Comparison of ENCODE assay signal across 9 mouse cellular contexts in genomic region chr11:6261434-6262082, GRCm38 (mm10). TPM values are rescaled to one million over a fixed set of nuclear protein-coding genes. Genes with fewer than 3 reads are reported as not detected.
DNase-seq lines count a peak whose midpoint lies in the region; ATAC-seq and TF ChIP-seq lines count a peak whose summit lies in the region.
"Had no signal": no experiment of that assay in that cellular context is flagged by ENCODE, and none has a peak within 500 bp of the region (broad histone marks: within the 10 kb centered on the region; RNA-seq: fewer than 3 reads in every experiment).

No protein-coding gene starts in this region.

- peak; percentile 97 for TF ChIP-seq CTCF in brain, embryonic 14.5 days (IDR thresholded peaks at IDR 0.05; ENCODE audit: borderline replicate concordance, extremely low read depth, insufficient read depth, insufficient read length)

- peaks cover 93% of the 10 kb centered on the region for H3K36me3 ChIP-seq in kidney, embryonic 15.5 days
- H3K36me3 ChIP-seq in hindbrain, embryonic 14.5 days (replicated peaks; ENCODE audit: control insufficient read depth, insufficient read depth): peaks cover 91% of the 10 kb centered on the region
- peaks cover 91% of the 10 kb centered on the region for H3K36me3 ChIP-seq in limb, embryonic 14.5 days (ENCODE audit: control insufficient read depth, insufficient read depth, low read length)
- peaks cover 60% of the 10 kb centered on the region for H3K36me3 ChIP-seq in midbrain, embryonic 16.5 days (ENCODE audit: control insufficient read depth, insufficient read depth, low read length)

- H3K4me1 ChIP-seq in kidney, embryonic 15.5 days: peaks cover 4% of the 10 kb centered on the region
- peaks cover 4% of the 10 kb centered on the region; the same call in 1 of the 2 replicates for H3K4me1 ChIP-seq in hindbrain, embryonic 14.5 days (replicated peaks; ENCODE audit: control insufficient read depth, insufficient read depth, low read length)
- peaks cover 1% of the 10 kb centered on the region for H3K4me1 ChIP-seq in limb, embryonic 14.5 days (ENCODE audit: control insufficient read depth, insufficient read depth, low read length)
- peaks cover 5% of the 10 kb centered on the region for H3K4me1 ChIP-seq in midbrain, embryonic 16.5 days (ENCODE audit: control insufficient read depth, insufficient read depth, low read length)

- DNase-seq in kidney, adult 8-10 months: peak; percentile 39 to 76
- DNase-seq in brain, embryonic 14.5 days (ENCODE audit: low read depth): peak; percentile 86
- DNase-seq in hindbrain, embryonic 14.5 days (ENCODE audit: low spot score): peak; percentile 86
- peak; percentile 85 for DNase-seq in limb, embryonic 14.5 days (ENCODE audit: low spot score)
- peak; percentile 51 to 64 for DNase-seq in spleen, postnatal 14 days (ENCODE audit: low spot score in 2 of 2)

- H3K27me3 ChIP-seq in kidney, embryonic 15.5 days: no peaks in the 10 kb centered on the region
- no peaks in the 10 kb centered on the region for H3K27me3 ChIP-seq in hindbrain, embryonic 14.5 days (ENCODE audit: control insufficient read depth, insufficient read depth, low read length)
- no peaks in the 10 kb centered on the region for H3K27me3 ChIP-seq in limb, embryonic 14.5 days (ENCODE audit: control insufficient read depth, insufficient read depth, low read length)
- H3K27me3 ChIP-seq in midbrain, embryonic 16.5 days (ENCODE audit: control insufficient read depth, insufficient read depth, low read depth, low read length): no peaks in the 10 kb centered on the region
- H3K27me3 ChIP-seq: embryonic facial prominence, embryonic 13.5 days had no signal

- no peak overlapping the region for H3K27ac ChIP-seq in kidney, embryonic 15.5 days
- H3K27ac ChIP-seq in hindbrain, embryonic 14.5 days: no peak overlapping the region
- no peak overlapping the region for H3K27ac ChIP-seq in limb, embryonic 14.5 days (replicated peaks; ENCODE audit: low read depth, low read length)
- no peak overlapping the region for H3K27ac ChIP-seq in midbrain, embryonic 16.5 days (ENCODE audit: low read length)
- H3K27ac ChIP-seq: embryonic facial prominence, embryonic 13.5 days had no signal

- no peak overlapping the region for H3K4me3 ChIP-seq in kidney, embryonic 15.5 days (replicated peaks)
- no peak overlapping the region for H3K4me3 ChIP-seq in hindbrain, embryonic 14.5 days (replicated peaks; ENCODE audit: low read length)
- H3K4me3 ChIP-seq in limb, embryonic 14.5 days (replicated peaks; ENCODE audit: low read length): no peak overlapping the region
- H3K4me3 ChIP-seq in midbrain, embryonic 16.5 days (ENCODE audit: low read depth, low read length): no peak overlapping the region
- H3K4me3 ChIP-seq: embryonic facial prominence, embryonic 13.5 days had no signal

- ATAC-seq in kidney, embryonic 15.5 days (replicated peaks; ENCODE audit: low FRiP score): no peak
- ATAC-seq in erythroid progenitor cell, adult 5-6 weeks (replicated peaks; ENCODE audit: low FRiP score, poor library complexity, severe bottlenecking): peak; percentile 74
- ATAC-seq in hindbrain, embryonic 14.5 days (ENCODE audit: low FRiP score): peak; percentile 41; the same call in 1 of the 2 replicates
- no peak for ATAC-seq in limb, embryonic 14.5 days (ENCODE audit: low FRiP score, low read depth)
- peak; percentile 25; the same call in 1 of the 2 replicates for ATAC-seq in midbrain, embryonic 16.5 days

- no peak overlapping the region for H3K9ac ChIP-seq in kidney, embryonic 15.5 days
- H3K9ac ChIP-seq in hindbrain, embryonic 14.5 days: no peak overlapping the region
- no peak overlapping the region for H3K9ac ChIP-seq in limb, embryonic 14.5 days (ENCODE audit: low read depth, low read length, severe bottlenecking)
- H3K9ac ChIP-seq in midbrain, embryonic 16.5 days (ENCODE audit: low read depth, low read length): no peak overlapping the region
- H3K9ac ChIP-seq: embryonic facial prominence, embryonic 13.5 days had no signal

- WGBS in kidney, embryonic 15.5 days: 79% methylated on average over 10 of the region's 10 CpGs
- WGBS in hindbrain, embryonic 14.5 days: 80% methylated on average over 10 of the region's 10 CpGs
- 85% methylated on average over 10 of the region's 10 CpGs for WGBS in limb, embryonic 14.5 days
- whole genome bisulfite sequencing in midbrain, embryonic 16.5 days: 75% methylated on average over 10 of the region's 10 CpGs

- no peaks in the 10 kb centered on the region for H3K9me3 ChIP-seq in kidney, embryonic 15.5 days (replicated peaks)
- H3K9me3 ChIP-seq in hindbrain, embryonic 14.5 days (ENCODE audit: control insufficient read depth, low read length): no peaks in the 10 kb centered on the region
- H3K9me3 ChIP-seq in limb, embryonic 14.5 days (ENCODE audit: control insufficient read depth, low read length): no peaks in the 10 kb centered on the region
- no peaks in the 10 kb centered on the region for H3K9me3 ChIP-seq in midbrain, embryonic 16.5 days (replicated peaks; ENCODE audit: control insufficient read depth, low read length, poor library complexity, severe bottlenecking)
- H3K9me3 ChIP-seq: embryonic facial prominence, embryonic 13.5 days had no signal

- no peak for TF ChIP-seq POLR2A in brain, embryonic 14.5 days (IDR thresholded peaks at IDR 0.05; ENCODE audit: borderline replicate concordance, extremely low read depth, insufficient read depth, insufficient read length, poor library complexity, severe bottlenecking)
- no peak for TF ChIP-seq POLR2A in limb, embryonic 14.5 days (IDR thresholded peaks at IDR 0.05; ENCODE audit: borderline replicate concordance, extremely low read depth, insufficient read depth, insufficient read length)

- H3K4me2 ChIP-seq in kidney, embryonic 15.5 days: no peak overlapping the region
- H3K4me2 ChIP-seq in hindbrain, embryonic 14.5 days (replicated peaks): no peak overlapping the region
- H3K4me2 ChIP-seq in limb, embryonic 14.5 days (replicated peaks; ENCODE audit: low read depth, low read length, severe bottlenecking): no peak overlapping the region
- H3K4me2 ChIP-seq in midbrain, embryonic 16.5 days (ENCODE audit: low read length): no peak overlapping the region
- H3K4me2 ChIP-seq: embryonic facial prominence, embryonic 13.5 days had no signal

RNA-seq across cellular contexts. Expression of gene Ddx56, which starts 6.0 kb away (rescaled TPM):
- polyA plus RNA-seq in kidney, embryonic 15.5 days (2015; fragmentation: Nextera tagmentation; extraction: Ambion mirVana): 93.1 and 101 TPM in 2 replicates
- 47.5 and 60.2 TPM in 2 replicates for polyA plus RNA-seq in brain, embryonic 14.5 days (2012; rRNA removed)
- total RNA-seq in erythroid progenitor cell, adult 5-6 weeks (2015; ENCODE audit: low replicate concordance): 8.4 and 11.2 TPM in 2 replicates
- 3.2 and 6.4 TPM in 2 replicates for total RNA-seq in erythroid progenitor cell, adult 5-6 weeks (2017; ENCODE audit: low replicate concordance)
- polyA plus RNA-seq in hindbrain, embryonic 14.5 days (2014; fragmentation: Nextera tagmentation; extraction: Ambion mirVana): 68.1 and 69.9 TPM in 2 replicates
- 62.9 and 71.2 TPM in 2 replicates for polyA plus RNA-seq in limb, embryonic 14.5 days (2012; rRNA removed)
- polyA plus RNA-seq in limb, embryonic 14.5 days (2014; fragmentation: Nextera tagmentation; extraction: Ambion mirVana): 92.4 and 93.4 TPM in 2 replicates
- 68.9 and 70.1 TPM in 2 replicates for polyA plus RNA-seq in midbrain, embryonic 16.5 days (2015; fragmentation: Nextera tagmentation; extraction: Ambion mirVana)

RNA-seq across cellular contexts. Expression of gene Tmed4, which starts 13.1 kb away (rescaled TPM):
- polyA plus RNA-seq in kidney, embryonic 15.5 days (2015; fragmentation: Nextera tagmentation; extraction: Ambion mirVana): 130 and 133 TPM in 2 replicates
- polyA plus RNA-seq in brain, embryonic 14.5 days (2012; rRNA removed): 145 and 218 TPM in 2 replicates
- total RNA-seq in erythroid progenitor cell, adult 5-6 weeks (2015; ENCODE audit: low replicate concordance): 13.4 and 13.7 TPM in 2 replicates
- total RNA-seq in erythroid progenitor cell, adult 5-6 weeks (2017; ENCODE audit: low replicate concordance): 5.1 and 12.1 TPM in 2 replicates
- polyA plus RNA-seq in hindbrain, embryonic 14.5 days (2014; fragmentation: Nextera tagmentation; extraction: Ambion mirVana): 117 and 121 TPM in 2 replicates
- polyA plus RNA-seq in limb, embryonic 14.5 days (2012; rRNA removed): 132 and 137 TPM in 2 replicates
- polyA plus RNA-seq in limb, embryonic 14.5 days (2014; fragmentation: Nextera tagmentation; extraction: Ambion mirVana): 108 and 120 TPM in 2 replicates
- 115 and 118 TPM in 2 replicates for polyA plus RNA-seq in midbrain, embryonic 16.5 days (2015; fragmentation: Nextera tagmentation; extraction: Ambion mirVana)

RNA-seq across cellular contexts. Expression of gene Ogdh, which starts 29.9 kb away (rescaled TPM):
- 116 and 131 TPM in 2 replicates for polyA plus RNA-seq in kidney, embryonic 15.5 days (2015; fragmentation: Nextera tagmentation; extraction: Ambion mirVana)
- 59.1 and 89.5 TPM in 2 replicates for polyA plus RNA-seq in brain, embryonic 14.5 days (2012; rRNA removed)
- total RNA-seq in erythroid progenitor cell, adult 5-6 weeks (2015; ENCODE audit: low replicate concordance): 112 and 117 TPM in 2 replicates
- 81.0 and 99.9 TPM in 2 replicates for total RNA-seq in erythroid progenitor cell, adult 5-6 weeks (2017; ENCODE audit: low replicate concordance)
- 123 and 130 TPM in 2 replicates for polyA plus RNA-seq in hindbrain, embryonic 14.5 days (2014; fragmentation: Nextera tagmentation; extraction: Ambion mirVana)
- polyA plus RNA-seq in limb, embryonic 14.5 days (2012; rRNA removed): 59.2 and 66.3 TPM in 2 replicates
- 79.4 and 86.6 TPM in 2 replicates for polyA plus RNA-seq in limb, embryonic 14.5 days (2014; fragmentation: Nextera tagmentation; extraction: Ambion mirVana)
- 125 and 127 TPM in 2 replicates for polyA plus RNA-seq in midbrain, embryonic 16.5 days (2015; fragmentation: Nextera tagmentation; extraction: Ambion mirVana)

RNA-seq across cellular contexts. Expression of gene Npc1l1, which starts 31.6 kb away (rescaled TPM):
- polyA plus RNA-seq in kidney, embryonic 15.5 days (2015; fragmentation: Nextera tagmentation; extraction: Ambion mirVana): 0.06 TPM in 1 of 2 replicates, not detected in the other
- 0.21 and 0.23 TPM in 2 replicates for polyA plus RNA-seq in brain, embryonic 14.5 days (2012; rRNA removed)
- total RNA-seq in erythroid progenitor cell, adult 5-6 weeks (2015; ENCODE audit: low replicate concordance): not detected in 2 replicates
- total RNA-seq in erythroid progenitor cell, adult 5-6 weeks (2017; ENCODE audit: low replicate concordance): not detected in 2 replicates
- 0.04 and 0.14 TPM in 2 replicates for polyA plus RNA-seq in hindbrain, embryonic 14.5 days (2014; fragmentation: Nextera tagmentation; extraction: Ambion mirVana)
- 0.23 and 0.46 TPM in 2 replicates for polyA plus RNA-seq in limb, embryonic 14.5 days (2012; rRNA removed)
- 0.15 and 0.25 TPM in 2 replicates for polyA plus RNA-seq in limb, embryonic 14.5 days (2014; fragmentation: Nextera tagmentation; extraction: Ambion mirVana)
- polyA plus RNA-seq in midbrain, embryonic 16.5 days (2015; fragmentation: Nextera tagmentation; extraction: Ambion mirVana): 0.08 and 0.14 TPM in 2 replicates

Comparison
In these comparisons a context has a peak if more than half of its experiments do, and no peak if none do; other contexts are left out.
1. ATAC-seq: peak in erythroid progenitor cell, adult 5-6 weeks (single experiment), hindbrain, embryonic 14.5 days (single experiment) and midbrain, embryonic 16.5 days (single experiment); none in kidney, embryonic 15.5 days (single experiment) and limb, embryonic 14.5 days (single experiment).
2. Peak in every context shown above with its lines, with median percentiles within 50 percentile points of each other: DNase-seq.